Mouse (Mus musculus): ENCODE measurements at regions not wholly inside any gene's neighbourhood (a gene's known extent, or its start where the extent isn't known, plus 50 kb on each side); places are given as distances from the start of the nearest gene placed in this dataset.

DNA sequence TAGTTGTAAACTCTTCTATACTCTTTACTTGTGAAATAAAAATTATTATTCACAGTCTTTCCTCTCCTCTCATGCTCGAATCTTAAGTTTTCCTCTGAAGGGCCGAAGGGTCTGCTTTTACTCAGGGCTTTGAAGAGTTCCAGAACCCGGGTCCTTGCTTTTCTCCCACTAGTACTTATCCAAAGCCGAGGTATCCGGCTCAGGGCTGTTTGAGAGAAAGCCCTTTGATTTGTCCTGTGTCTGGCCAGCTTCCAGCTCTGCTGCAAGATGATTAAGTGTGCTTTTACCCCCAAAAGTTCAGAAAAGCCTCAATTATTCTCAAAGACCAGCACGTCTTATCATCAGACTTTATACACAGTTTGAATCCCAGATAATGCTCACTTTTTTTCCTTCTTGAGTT, 88.7 kb upstream of the Tcf21 start:
- WGBS (ENCODE audit: insufficient replicate concordance), result 35% methylated on average over 6 of the region's 6 CpGs

DNA sequence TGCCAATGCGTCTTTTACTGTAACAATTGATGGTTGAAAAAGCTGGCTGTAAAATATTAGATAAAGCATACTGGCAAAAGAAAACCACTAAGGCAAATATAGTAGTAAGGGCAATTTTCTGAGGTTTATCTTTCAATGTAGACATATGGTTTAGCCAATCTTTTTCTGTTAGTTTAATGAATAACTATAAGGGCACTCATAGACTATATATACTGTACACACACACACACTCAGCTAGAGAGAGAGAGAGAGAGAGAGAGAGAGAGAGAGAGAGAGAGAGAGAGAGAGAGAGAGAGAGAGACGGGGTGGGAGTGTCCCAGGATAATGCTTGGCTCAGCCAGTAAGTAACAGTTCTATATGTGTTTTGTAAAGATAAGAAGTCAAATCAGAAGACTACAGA, 85.3 kb upstream of the Tcf21 start:
- H3K4me3 ChIP-seq (ENCODE audit: low read depth, low read length), result no peak overlapping the region
- no peak overlapping the region for H3K9ac ChIP-seq (ENCODE audit: low read depth, low read length)
- no peaks in the 10 kb centered on the region for H3K4me1 ChIP-seq (ENCODE audit: control insufficient read depth, insufficient read depth, low read length)
- no peak overlapping the region for H3K27ac ChIP-seq (ENCODE audit: low read depth, low read length)
- H3K27me3 ChIP-seq (ENCODE audit: control insufficient read depth, insufficient read depth, low read length), result no peaks in the 10 kb centered on the region
- no peak for ATAC-seq (replicated peaks; ENCODE audit: insufficient number of reproducible peaks, low FRiP score, low TSS enrichment)
- H3K9me3 ChIP-seq (replicated peaks; ENCODE audit: control insufficient read depth, low read length), result no peaks in the 10 kb centered on the region
- no peaks in the 10 kb centered on the region for H3K36me3 ChIP-seq (ENCODE audit: control insufficient read depth, insufficient read depth, low read length)
- no peak overlapping the region for H3K4me2 ChIP-seq
- 67% methylated on average over 2 of the region's 2 CpGs for WGBS (ENCODE audit: insufficient replicate concordance)

More for the DNA sequence above, 88.7 kb upstream of the Tcf21 start:
- Histone ChIP-seq H3K9ac (ENCODE audit: low read depth, low read length) (no peak overlapping the region), H3K27ac (ENCODE audit: low read depth, low read length) (no peak overlapping the region), H3K9me3 (replicated peaks; ENCODE audit: control insufficient read depth, low read length) (no peaks in the 10 kb centered on the region), H3K4me1 (ENCODE audit: control insufficient read depth, insufficient read depth, low read length) (no peaks in the 10 kb centered on the region), H3K4me2 (no peak overlapping the region), H3K4me3 (ENCODE audit: low read depth, low read length) (no peak overlapping the region), H3K36me3 (ENCODE audit: control insufficient read depth, insufficient read depth, low read length) (no peaks in the 10 kb centered on the region), H3K27me3 (ENCODE audit: control insufficient read depth, insufficient read depth, low read length) (no peaks in the 10 kb centered on the region)
- ATAC-seq (replicated peaks; ENCODE audit: insufficient number of reproducible peaks, low FRiP score, low TSS enrichment), result no peak

DNA sequence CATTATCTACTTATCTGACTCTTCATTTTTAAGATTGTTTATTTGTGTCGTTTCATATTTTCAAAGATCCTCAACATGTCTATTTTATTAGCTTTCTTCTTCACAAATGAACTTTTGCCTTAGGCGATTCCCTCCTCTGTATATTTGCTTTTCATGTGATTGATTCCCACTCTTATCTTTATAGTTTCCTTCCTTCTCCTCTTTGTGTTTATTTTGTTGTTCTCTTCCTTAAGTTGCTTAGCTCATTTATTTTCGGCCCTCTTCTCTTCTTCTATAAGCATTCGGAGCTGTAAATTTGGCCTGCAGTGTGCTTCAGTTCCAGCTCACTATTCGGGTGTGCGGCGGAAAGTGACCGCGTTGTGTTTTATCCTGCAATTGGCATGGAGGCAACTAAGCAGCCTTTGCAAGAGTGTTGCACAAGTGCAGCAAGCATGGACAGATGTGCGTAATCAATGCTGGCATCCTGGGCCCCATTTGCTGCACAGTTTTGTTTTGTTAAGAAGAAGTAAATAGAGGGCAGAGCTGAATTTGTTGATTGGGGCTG, 73.5 kb upstream of the Tcf21 start:
- 59% methylated on average over 10 of the region's 10 CpGs for WGBS (ENCODE audit: insufficient replicate concordance)
- Histone ChIP-seq H3K9me3 (replicated peaks; ENCODE audit: control insufficient read depth, low read length) (no peaks in the 10 kb centered on the region), H3K4me3 (ENCODE audit: low read depth, low read length) (no peak overlapping the region), H3K36me3 (ENCODE audit: control insufficient read depth, insufficient read depth, low read length) (no peaks in the 10 kb centered on the region), H3K9ac (ENCODE audit: low read depth, low read length) (no peak overlapping the region), H3K27ac (ENCODE audit: low read depth, low read length) (no peak overlapping the region), H3K27me3 (ENCODE audit: control insufficient read depth, insufficient read depth, low read length) (no peaks in the 10 kb centered on the region), H3K4me1 (ENCODE audit: control insufficient read depth, insufficient read depth, low read length) (no peaks in the 10 kb centered on the region), H3K4me2 (no peak overlapping the region)
- ATAC-seq (replicated peaks; ENCODE audit: insufficient number of reproducible peaks, low FRiP score, low TSS enrichment), result no peak

DNA sequence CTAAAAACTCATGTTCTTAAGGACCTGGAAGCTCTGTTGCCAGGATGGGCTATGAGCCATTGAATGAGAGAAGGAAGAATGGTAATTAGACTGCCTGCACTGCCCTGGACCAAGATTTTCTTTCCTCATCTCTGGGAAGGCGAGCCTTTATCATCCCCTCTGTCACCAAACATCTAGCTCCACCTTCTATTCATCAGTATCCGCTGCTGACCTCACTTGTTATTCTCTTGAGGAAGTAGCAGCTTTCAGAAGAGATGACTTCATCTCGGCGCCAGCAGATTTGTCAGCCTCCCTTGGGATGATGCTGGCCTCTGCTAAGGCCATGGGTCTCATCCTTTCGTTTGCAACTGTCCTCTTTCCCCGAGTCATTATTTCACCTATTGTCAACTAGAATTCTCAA, 67.5 kb upstream of the Tcf21 start:
- Histone ChIP-seq H3K27ac (ENCODE audit: low read depth, low read length) (no peak overlapping the region), H3K9ac (ENCODE audit: low read depth, low read length) (no peak overlapping the region), H3K4me3 (ENCODE audit: low read depth, low read length) (no peak overlapping the region), H3K4me1 (ENCODE audit: control insufficient read depth, insufficient read depth, low read length) (no peaks in the 10 kb centered on the region), H3K27me3 (ENCODE audit: control insufficient read depth, insufficient read depth, low read length) (no peaks in the 10 kb centered on the region), H3K9me3 (replicated peaks; ENCODE audit: control insufficient read depth, low read length) (no peaks in the 10 kb centered on the region), H3K4me2 (no peak overlapping the region), H3K36me3 (ENCODE audit: control insufficient read depth, insufficient read depth, low read length) (no peaks in the 10 kb centered on the region)
- 42% methylated on average over 6 of the region's 6 CpGs for WGBS (ENCODE audit: insufficient replicate concordance)
- no peak for ATAC-seq (replicated peaks; ENCODE audit: insufficient number of reproducible peaks, low FRiP score, low TSS enrichment)

DNA sequence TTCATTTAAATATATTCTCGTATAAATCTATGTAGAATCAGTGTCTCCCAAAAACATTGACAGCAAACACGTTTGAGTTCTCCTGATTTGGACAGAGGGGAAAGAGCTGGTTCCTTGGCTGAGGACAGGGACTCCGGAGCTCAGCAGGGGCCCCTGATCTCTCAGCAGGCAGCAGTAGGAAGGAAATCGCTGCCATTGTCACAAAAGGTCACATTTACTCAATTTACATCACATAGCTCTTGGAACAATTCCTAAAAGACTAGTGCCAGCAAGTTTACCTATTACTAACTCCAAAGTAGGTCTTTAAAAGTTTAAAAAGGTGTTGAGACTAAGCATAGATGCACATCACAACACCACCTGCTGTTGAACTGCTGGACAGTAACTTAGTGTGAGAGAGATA, 59.7 kb upstream of the Tcf21 start:
- no peaks in the 10 kb centered on the region for H3K9me3 ChIP-seq (replicated peaks; ENCODE audit: control insufficient read depth, low read length)
- no peak overlapping the region for H3K4me2 ChIP-seq
- no peaks in the 10 kb centered on the region for H3K27me3 ChIP-seq (ENCODE audit: control insufficient read depth, insufficient read depth, low read length)
- no peak overlapping the region for H3K27ac ChIP-seq (ENCODE audit: low read depth, low read length)
- H3K9ac ChIP-seq (ENCODE audit: low read depth, low read length), result no peak overlapping the region
- H3K4me1 ChIP-seq (ENCODE audit: control insufficient read depth, insufficient read depth, low read length), result no peaks in the 10 kb centered on the region
- H3K4me3 ChIP-seq (ENCODE audit: low read depth, low read length), result no peak overlapping the region
- no peaks in the 10 kb centered on the region for H3K36me3 ChIP-seq (ENCODE audit: control insufficient read depth, insufficient read depth, low read length)
- 29% methylated on average over 4 of the region's 4 CpGs for WGBS (ENCODE audit: insufficient replicate concordance)
- ATAC-seq (replicated peaks; ENCODE audit: insufficient number of reproducible peaks, low FRiP score, low TSS enrichment), result no peak

GRCm38 (mm10) chr10:22877536-22878130, 57.7 kb upstream of the Tcf21 start:
- peaks cover 5% of the 10 kb centered on the region; the same call in 1 of the 2 replicates for H3K4me1 ChIP-seq (ENCODE audit: control insufficient read depth, insufficient read depth, low read length)
- no peak overlapping the region for H3K4me3 ChIP-seq (ENCODE audit: low read depth, low read length)
- 76% methylated on average over 5 of the region's 5 CpGs for WGBS (ENCODE audit: insufficient replicate concordance)
- H3K27me3 ChIP-seq (ENCODE audit: control insufficient read depth, insufficient read depth, low read length), result no peaks in the 10 kb centered on the region
- no peak overlapping the region for H3K4me2 ChIP-seq
- ATAC-seq (replicated peaks; ENCODE audit: insufficient number of reproducible peaks, low FRiP score, low TSS enrichment), result no peak
- no peaks in the 10 kb centered on the region for H3K36me3 ChIP-seq (ENCODE audit: control insufficient read depth, insufficient read depth, low read length)
- no peak overlapping the region for H3K9ac ChIP-seq (ENCODE audit: low read depth, low read length)
- no peaks in the 10 kb centered on the region for H3K9me3 ChIP-seq (replicated peaks; ENCODE audit: control insufficient read depth, low read length)
- no peak overlapping the region for H3K27ac ChIP-seq (ENCODE audit: low read depth, low read length)

- no peaks in the 10 kb centered on the region for H3K36me3 ChIP-seq (ENCODE audit: control insufficient read depth, insufficient read depth, low read length)
- ATAC-seq (replicated peaks; ENCODE audit: insufficient number of reproducible peaks, low FRiP score, low TSS enrichment), result no peak
- 53% methylated on average over 2 of the region's 2 CpGs for WGBS (ENCODE audit: insufficient replicate concordance)
- H3K27me3 ChIP-seq (ENCODE audit: control insufficient read depth, insufficient read depth, low read length), result no peaks in the 10 kb centered on the region
- H3K4me3 ChIP-seq (ENCODE audit: low read depth, low read length), result no peak overlapping the region
- no peak overlapping the region for H3K9ac ChIP-seq (ENCODE audit: low read depth, low read length)
- H3K4me1 ChIP-seq (ENCODE audit: control insufficient read depth, insufficient read depth, low read length), result peaks cover 5% of the 10 kb centered on the region; the same call in 1 of the 2 replicates
- H3K27ac ChIP-seq (ENCODE audit: low read depth, low read length), result no peak overlapping the region
- H3K4me2 ChIP-seq, result no peak overlapping the region
- no peaks in the 10 kb centered on the region for H3K9me3 ChIP-seq (replicated peaks; ENCODE audit: control insufficient read depth, low read length)
These were observed 57.1 kb upstream of the Tcf21 start for GRCm38 (mm10) chr10:22877028-22877427.

DNA sequence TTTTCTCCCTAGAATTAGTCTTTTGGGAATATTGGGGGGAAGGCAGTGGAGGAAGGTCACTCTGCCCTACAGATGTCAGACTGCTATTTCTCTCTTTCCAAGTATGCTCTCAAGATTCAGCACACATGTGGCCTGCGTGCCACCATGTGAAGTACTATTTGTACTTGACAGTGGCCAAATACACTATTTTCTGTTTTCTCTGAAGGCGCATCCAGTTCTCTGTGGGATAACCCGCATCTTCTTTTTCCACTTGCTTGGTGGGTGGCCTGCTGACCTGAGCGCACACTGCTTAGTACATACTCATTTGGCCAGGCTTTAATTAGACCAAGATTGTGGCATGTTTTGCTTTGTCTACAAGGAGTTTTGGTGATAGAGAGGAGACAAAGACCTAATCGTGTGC, 55.7 kb upstream of the Tcf21 start:
- Histone ChIP-seq H3K4me2 (no peak overlapping the region), H3K4me1 (ENCODE audit: control insufficient read depth, insufficient read depth, low read length) (peaks cover 5% of the 10 kb centered on the region; the same call in 1 of the 2 replicates), H3K36me3 (ENCODE audit: control insufficient read depth, insufficient read depth, low read length) (no peaks in the 10 kb centered on the region), H3K27me3 (ENCODE audit: control insufficient read depth, insufficient read depth, low read length) (no peaks in the 10 kb centered on the region), H3K9me3 (replicated peaks; ENCODE audit: control insufficient read depth, low read length) (no peaks in the 10 kb centered on the region), H3K9ac (ENCODE audit: low read depth, low read length) (no peak overlapping the region), H3K4me3 (ENCODE audit: low read depth, low read length) (no peak overlapping the region), H3K27ac (ENCODE audit: low read depth, low read length) (no peak overlapping the region)
- WGBS (ENCODE audit: insufficient replicate concordance), result 59% methylated on average over 5 of the region's 5 CpGs
- no peak for ATAC-seq (replicated peaks; ENCODE audit: insufficient number of reproducible peaks, low FRiP score, low TSS enrichment)

- no peak overlapping the region for H3K9ac ChIP-seq (ENCODE audit: low read depth, low read length)
- peaks cover 5% of the 10 kb centered on the region; the same call in 1 of the 2 replicates for H3K4me1 ChIP-seq (ENCODE audit: control insufficient read depth, insufficient read depth, low read length)
- WGBS (ENCODE audit: insufficient replicate concordance), result 34% methylated on average over 4 of the region's 4 CpGs
- no peaks in the 10 kb centered on the region for H3K36me3 ChIP-seq (ENCODE audit: control insufficient read depth, insufficient read depth, low read length)
- no peaks in the 10 kb centered on the region for H3K9me3 ChIP-seq (replicated peaks; ENCODE audit: control insufficient read depth, low read length)
- no peak; the same call in 1 of the 2 replicates for ATAC-seq (replicated peaks; ENCODE audit: insufficient number of reproducible peaks, low FRiP score, low TSS enrichment)
- no peak overlapping the region for H3K4me3 ChIP-seq (ENCODE audit: low read depth, low read length)
- H3K27me3 ChIP-seq (ENCODE audit: control insufficient read depth, insufficient read depth, low read length), result no peaks in the 10 kb centered on the region
- H3K27ac ChIP-seq (ENCODE audit: low read depth, low read length), result no peak overlapping the region
- no peak overlapping the region for H3K4me2 ChIP-seq
These were observed 55.2 kb upstream of the Tcf21 start for GRCm38 (mm10) chr10:22875181-22875580.
